Mouse (Mus musculus): ENCODE measurements around the gene Gm20807.
"Not testable (repeated sequence)": the region's sequence is repeated elsewhere in the genome, so short reads cannot be mapped to it uniquely, and the experiment has no call there.

The Gm20807 gene

DNA sequence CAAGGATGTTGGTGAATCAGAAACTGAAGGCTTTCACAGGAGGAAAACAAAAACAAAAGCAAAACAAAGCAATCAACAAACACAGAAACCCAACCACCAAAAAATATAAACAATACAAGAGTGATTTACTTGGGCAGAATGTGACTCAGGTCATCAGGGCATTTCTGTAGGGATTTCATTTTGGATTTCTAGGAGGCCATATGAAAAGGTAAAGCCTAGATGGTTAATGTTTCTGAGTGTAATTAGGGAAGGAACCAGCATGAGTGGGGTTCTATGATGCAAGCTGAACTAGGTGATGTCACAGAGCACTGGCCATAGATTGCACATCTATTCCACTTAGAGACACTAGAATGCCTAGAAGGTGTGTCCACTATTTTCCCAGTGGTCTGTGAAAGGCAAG lies at the start of gene Gm20807:
Gm20807 (plus strand) TSS at position 301 of the 400 bp plus-strand sequence.
- DNase-seq, result not testable (repeated sequence)
